Mouse (Mus musculus) forebrain, postnatal 0 days (tissue): ENCODE results near the gene Timm9. TPM values are rescaled to one million over a fixed set of nuclear protein-coding genes. Genes with fewer than 3 reads are reported as not detected.

ENCODE experiments used
- ATAC-seq: fragments of 200-750 bp; cut with Nextera tagmentation; 2 replicates; pipeline ENCODE4 v1.8.0; 2017; ENCODE audit warnings: mild to moderate bottlenecking, moderate library complexity
- DNase-seq: peaks from one replicate; pipeline ENCODE4 v3.0.0-alpha.2; 2015
- H3K27ac ChIP-seq: fragments of 300-500 bp; sonication (generic); 2 replicates; pipeline ENCODE4 v1.5.1; 2014; ENCODE audit warnings: low read depth, mild to moderate bottlenecking, antibody characterized with exemption, low read length, moderate library complexity, mixed read lengths
- H3K27me3 ChIP-seq: fragments of 300-500 bp; sonication (generic); 2 replicates; pipeline ENCODE4 v1.6.1; 2014; ENCODE audit warnings: mild to moderate bottlenecking, low read length, mixed read lengths; ENCODE audit not compliant: insufficient read depth
- H3K36me3 ChIP-seq: fragments of 300-500 bp; sonication (generic); 2 replicates; pipeline ENCODE4 v1.6.1; 2014; ENCODE audit warnings: mild to moderate bottlenecking, moderate library complexity; ENCODE audit not compliant: insufficient read depth
- H3K4me1 ChIP-seq: fragments of 300-500 bp; sonication (generic); 2 replicates; pipeline ENCODE4 v1.6.1; 2014; ENCODE audit warnings: antibody characterized with exemption; ENCODE audit not compliant: insufficient read depth
- H3K4me2 ChIP-seq: fragments of 300-500 bp; sonication (generic); 2 replicates; pipeline ENCODE4 v1.6.1; 2014; ENCODE audit warnings: low read depth, mild to moderate bottlenecking, moderate library complexity
- H3K4me3 ChIP-seq: fragments of 300-500 bp; sonication (generic); 2 replicates; pipeline ENCODE4 v1.5.1; 2014; ENCODE audit warnings: low read depth, low read length, mixed read lengths
- H3K9ac ChIP-seq: fragments of 300-500 bp; sonication (generic); 2 replicates; pipeline ENCODE4 v1.6.1; 2014; ENCODE audit warnings: mild to moderate bottlenecking
- H3K9me3 ChIP-seq: fragments of 300-500 bp; sonication (generic); 2 replicates; pipeline ENCODE4 v1.6.1; 2016; ENCODE audit warnings: low read length
- CTCF ChIP-seq: sonication (generic); IDR thresholded peaks from 2 replicates; pipeline ENCODE4 v1.5.1; 2016; ENCODE audit warnings: antibody characterized with exemption, control low read depth, low read depth
- WGBS: fragments of 180-500 bp; shearing (Covaris S2); extraction: QIAGEN DNeasy Blood & Tissue Kit; methylation state at CpG from one replicate; pipeline ENCODE4 v1.1.7; 2014; 5-methylcytosine and 5-hydroxymethylcytosine counted together
- polyA plus RNA-seq: library from polyadenylated mRNA; unstranded; fragments of >200 nt; fragmentation: Nextera tagmentation; extraction: Ambion mirVana; gene quantifications from 2 replicates; pipeline ENCODE4 v1.2.1, GENCODE M21; 2015
- total RNA-seq: library from RNA; depleted of rRNA; stranded (reverse); fragments of >200 nt; gene quantifications from 2 replicates; pipeline ENCODE4 v1.2.3, GENCODE M21; 2014

The Timm9 gene
- total and polyA plus RNA-seq, 2 experiments from 2014 or later, result 79.8 to 123 TPM

GRCm38 (mm10) chr12:71150167-71150566 is 13.7 kb upstream of the Timm9 start:
- 98% methylated on average over 8 of the region's 8 CpGs for WGBS
- peaks cover 63% of the 10 kb centered on the region for H3K36me3 ChIP-seq
- H3K27ac ChIP-seq, result no peak overlapping the region
- no peak overlapping the region for H3K9ac ChIP-seq
- no peaks in the 10 kb centered on the region for H3K9me3 ChIP-seq
- ATAC-seq (no peak), DNase-seq (no peak)
- H3K4me3 ChIP-seq, result no peak overlapping the region
- no peak overlapping the region for H3K4me2 ChIP-seq
- H3K27me3 ChIP-seq, result no peaks in the 10 kb centered on the region
- no peaks in the 10 kb centered on the region for H3K4me1 ChIP-seq
- TF ChIP-seq CTCF, result no peak

- DNase-seq, result no peak
- H3K4me2 ChIP-seq, result no peak overlapping the region
- no peak overlapping the region for H3K27ac ChIP-seq
- peaks cover 63% of the 10 kb centered on the region for H3K36me3 ChIP-seq
- no peak for ATAC-seq
- H3K4me1 ChIP-seq, result no peaks in the 10 kb centered on the region
- no peak overlapping the region for H3K9ac ChIP-seq
- H3K9me3 ChIP-seq, result no peaks in the 10 kb centered on the region
- H3K27me3 ChIP-seq, result no peaks in the 10 kb centered on the region
- TF ChIP-seq CTCF, result no peak
- no peak overlapping the region for H3K4me3 ChIP-seq
- WGBS, result 94% methylated on average over 6 of the region's 6 CpGs
These were observed 13.0 kb upstream of the Timm9 start for GRCm38 (mm10) chr12:71149456-71149855.

GRCm38 (mm10) chr12:71148801-71149200 is 12.3 kb upstream of the Timm9 start:
- WGBS, result 98% methylated on average over 9 of the region's 9 CpGs
- DNase-seq (no peak), ATAC-seq (no peak)
- Histone ChIP-seq H3K9ac (no peak overlapping the region), H3K4me2 (no peak overlapping the region), H3K27ac (no peak overlapping the region), H3K9me3 (no peaks in the 10 kb centered on the region), H3K36me3 (peaks cover 59% of the 10 kb centered on the region), H3K27me3 (no peaks in the 10 kb centered on the region), H3K4me1 (no peaks in the 10 kb centered on the region), H3K4me3 (no peak overlapping the region)
- no peak for TF ChIP-seq CTCF

GRCm38 (mm10) chr12:71147641-71148040 is 11.2 kb upstream of the Timm9 start:
- DNase-seq (peak; percentile 52), ATAC-seq (no peak)
- Histone ChIP-seq H3K9ac (no peak overlapping the region), H3K4me2 (no peak overlapping the region), H3K36me3 (peaks cover 50% of the 10 kb centered on the region), H3K9me3 (no peaks in the 10 kb centered on the region), H3K4me1 (no peaks in the 10 kb centered on the region), H3K27me3 (no peaks in the 10 kb centered on the region), H3K4me3 (no peak overlapping the region), H3K27ac (no peak overlapping the region)
- TF ChIP-seq CTCF, result peak; percentile 65
- WGBS, result 86% methylated on average over 3 of the region's 3 CpGs

- no peaks in the 10 kb centered on the region for H3K9me3 ChIP-seq
- no peaks in the 10 kb centered on the region for H3K27me3 ChIP-seq
- no peak overlapping the region for H3K27ac ChIP-seq
- no peak for TF ChIP-seq CTCF
- H3K9ac ChIP-seq, result no peak overlapping the region
- no peak overlapping the region for H3K4me2 ChIP-seq
- DNase-seq, result no peak
- peaks cover 12% of the 10 kb centered on the region; the same call in 1 of the 2 replicates for H3K4me1 ChIP-seq
- no peak for ATAC-seq
- H3K4me3 ChIP-seq, result no peak overlapping the region
- H3K36me3 ChIP-seq, result peaks cover 36% of the 10 kb centered on the region
These were observed 4.7 kb upstream of the Timm9 start for GRCm38 (mm10) chr12:71141189-71141588.

- Histone ChIP-seq H3K4me1 (peaks cover 16% of the 10 kb centered on the region), H3K36me3 (peaks cover 21% of the 10 kb centered on the region), H3K4me2 (no peak overlapping the region), H3K9ac (no peak overlapping the region), H3K9me3 (no peaks in the 10 kb centered on the region), H3K27me3 (no peaks in the 10 kb centered on the region), H3K4me3 (no peak overlapping the region), H3K27ac (no peak overlapping the region)
- ATAC-seq (no peak), DNase-seq (no peak)
- peak; percentile 33 for TF ChIP-seq CTCF
- WGBS, result 83% methylated on average over 5 of the region's 5 CpGs
These were observed 2.9 kb upstream of the Timm9 start for GRCm38 (mm10) chr12:71139258-71139828.

- Histone ChIP-seq H3K9ac (peak overlapping the region; percentile 97), H3K4me3 (peak overlapping the region; percentile 95), H3K27me3 (no peaks in the 10 kb centered on the region), H3K27ac (no peak overlapping the region), H3K4me2 (peak overlapping the region; percentile 70), H3K9me3 (no peaks in the 10 kb centered on the region), H3K36me3 (peaks cover 20% of the 10 kb centered on the region), H3K4me1 (peaks cover 16% of the 10 kb centered on the region)
- TF ChIP-seq CTCF, result no peak
- no peak for ATAC-seq
- 8% methylated on average over 11 of the region's 11 CpGs for WGBS
- no peak for DNase-seq
These were observed 1.2 kb upstream of the Timm9 start for GRCm38 (mm10) chr12:71137686-71138085.
